Mouse (Mus musculus): ENCODE data around the gene Ptar1. TPM values are rescaled to one million over a fixed set of nuclear protein-coding genes. Genes with fewer than 3 reads are reported as not detected.

The Ptar1 gene
- polyA plus RNA-seq, 1 experiment from 2014 or later: 9.6 TPM

GRCm38 (mm10) chr19:23770494-23771423 lies 83.5 kb downstream of the Ptar1 start:
- no peaks in the 10 kb centered on the region for H3K9me3 ChIP-seq (ENCODE audit: low read depth, low read length)
- WGBS: 62% methylated on average over 10 of the region's 10 CpGs
- H3K4me2 ChIP-seq: no peak overlapping the region
- no peaks in the 10 kb centered on the region for H3K36me3 ChIP-seq (ENCODE audit: insufficient read depth)
- H3K4me3 ChIP-seq (ENCODE audit: low read depth, low read length): no peak overlapping the region
- DNase-seq: no peak
- no peak overlapping the region for H3K27ac ChIP-seq (ENCODE audit: low read depth)
- no peak for TF ChIP-seq CTCF (IDR thresholded peaks at IDR 0.05; ENCODE audit: low read depth)
- ATAC-seq (ENCODE audit: insufficient read depth): no peak
- no peaks in the 10 kb centered on the region for H3K4me1 ChIP-seq (ENCODE audit: insufficient read depth)
- no peak overlapping the region for H3K9ac ChIP-seq
- no peaks in the 10 kb centered on the region for H3K27me3 ChIP-seq (ENCODE audit: insufficient read depth, low read length)

GRCm38 (mm10) chr19:23771971-23772370 lies 84.7 kb downstream of the Ptar1 start:
- 68% methylated on average over 7 of the region's 7 CpGs for WGBS
- Histone ChIP-seq H3K27ac (ENCODE audit: low read depth) (no peak overlapping the region), H3K4me1 (ENCODE audit: insufficient read depth) (no peaks in the 10 kb centered on the region), H3K9ac (no peak overlapping the region), H3K36me3 (ENCODE audit: insufficient read depth) (no peaks in the 10 kb centered on the region), H3K27me3 (ENCODE audit: insufficient read depth, low read length) (no peaks in the 10 kb centered on the region), H3K4me2 (no peak overlapping the region), H3K9me3 (ENCODE audit: low read depth, low read length) (no peaks in the 10 kb centered on the region), H3K4me3 (ENCODE audit: low read depth, low read length) (no peak overlapping the region)
- no peak for ATAC-seq (ENCODE audit: insufficient read depth)
- DNase-seq: peak; percentile 14
- TF ChIP-seq CTCF (IDR thresholded peaks at IDR 0.05; ENCODE audit: low read depth): peak; percentile 66

GRCm38 (mm10) chr19:23775356-23775755 lies 88.1 kb downstream of the Ptar1 start:
- WGBS: 83% methylated on average over 6 of the region's 6 CpGs
- TF ChIP-seq CTCF (IDR thresholded peaks at IDR 0.05; ENCODE audit: low read depth): no peak
- no peaks in the 10 kb centered on the region for H3K36me3 ChIP-seq (ENCODE audit: insufficient read depth)

DNA sequence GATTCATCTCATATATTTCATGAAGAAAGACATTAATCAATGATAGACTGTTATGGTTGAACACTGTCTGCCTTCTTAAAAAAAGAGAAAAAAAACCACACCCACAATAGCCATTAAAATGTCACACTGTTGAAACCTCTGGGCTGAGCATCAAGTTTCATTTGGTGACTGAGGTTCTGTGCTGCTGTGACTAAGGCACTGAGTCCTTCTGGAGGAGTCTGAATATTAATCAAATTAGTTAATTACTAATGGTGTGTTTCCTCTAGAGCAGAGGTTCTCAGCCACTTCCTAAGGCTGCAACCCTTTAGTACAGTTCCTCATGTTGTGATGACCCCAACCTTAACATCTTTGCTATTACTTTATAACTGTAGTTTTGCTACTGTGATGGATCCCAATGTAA lies 91.9 kb downstream of the Ptar1 start:
- Histone ChIP-seq H3K4me3 (ENCODE audit: low read depth, low read length) (no peak overlapping the region), H3K4me1 (ENCODE audit: insufficient read depth) (no peaks in the 10 kb centered on the region), H3K36me3 (ENCODE audit: insufficient read depth) (no peaks in the 10 kb centered on the region), H3K9ac (no peak overlapping the region), H3K27me3 (ENCODE audit: insufficient read depth, low read length) (no peaks in the 10 kb centered on the region), H3K27ac (ENCODE audit: low read depth) (no peak overlapping the region), H3K4me2 (no peak overlapping the region), H3K9me3 (ENCODE audit: low read depth, low read length) (no peaks in the 10 kb centered on the region)
- no peak for TF ChIP-seq CTCF (IDR thresholded peaks at IDR 0.05; ENCODE audit: low read depth)
- ATAC-seq (ENCODE audit: insufficient read depth) (no peak), DNase-seq (no peak)

More at GRCm38 (mm10) chr19:23775356-23775755, 88.1 kb downstream of the Ptar1 start:
- no peak overlapping the region for H3K4me3 ChIP-seq (ENCODE audit: low read depth, low read length)
- DNase-seq (no peak), ATAC-seq (ENCODE audit: insufficient read depth) (no peak)
- H3K4me1 ChIP-seq (ENCODE audit: insufficient read depth): no peaks in the 10 kb centered on the region
- no peak overlapping the region for H3K27ac ChIP-seq (ENCODE audit: low read depth)
- H3K9ac ChIP-seq: no peak overlapping the region
- H3K9me3 ChIP-seq (ENCODE audit: low read depth, low read length): no peaks in the 10 kb centered on the region
- H3K4me2 ChIP-seq: no peak overlapping the region
- no peaks in the 10 kb centered on the region for H3K27me3 ChIP-seq (ENCODE audit: insufficient read depth, low read length)

- Histone ChIP-seq H3K27me3 (ENCODE audit: insufficient read depth, low read length) (no peaks in the 10 kb centered on the region), H3K9ac (no peak overlapping the region), H3K4me1 (ENCODE audit: insufficient read depth) (no peaks in the 10 kb centered on the region), H3K9me3 (ENCODE audit: low read depth, low read length) (no peaks in the 10 kb centered on the region), H3K27ac (ENCODE audit: low read depth) (no peak overlapping the region), H3K4me2 (no peak overlapping the region), H3K4me3 (ENCODE audit: low read depth, low read length) (no peak overlapping the region), H3K36me3 (ENCODE audit: insufficient read depth) (no peaks in the 10 kb centered on the region)
- no peak for TF ChIP-seq CTCF (IDR thresholded peaks at IDR 0.05; ENCODE audit: low read depth)
- ATAC-seq (ENCODE audit: insufficient read depth) (no peak), DNase-seq (no peak)
- WGBS: 78% methylated on average over 4 of the region's 4 CpGs
Observed at GRCm38 (mm10) chr19:23780105-23780504, 92.9 kb downstream of the Ptar1 start.

Other genes with a start within 250 kb of the Ptar1 start
- 3.1 and 3.8 TPM in 2 replicates for gene Mamdc2, start 239.0 kb upstream of the Ptar1 start, polyA plus RNA-seq (2014; fragmentation: Nextera tagmentation; extraction: Ambion mirVana)
- not detected in 2 replicates for gene 1700028P14Rik, start 34.6 kb upstream of the Ptar1 start, polyA plus RNA-seq (2014; fragmentation: Nextera tagmentation; extraction: Ambion mirVana)
- 0.19 and 0.25 TPM in 2 replicates for gene Apba1, start 71.5 kb downstream of the Ptar1 start, polyA plus RNA-seq (2014; fragmentation: Nextera tagmentation; extraction: Ambion mirVana)